Mouse (Mus musculus): ENCODE measurements around the gene Espnl. TPM values are rescaled to one million over a fixed set of nuclear protein-coding genes. Genes with fewer than 3 reads are reported as not detected.

Espnl gene
- total RNA-seq (2023): 0.21 TPM

GRCm38 (mm10) chr1:91321760-91322438 lies at the start of gene Espnl:
Gene Espnl (plus strand): TSS chr1:91322075.

GRCm38 (mm10) chr1:91297799-91298744 lies 23.8 kb upstream of the Espnl start, which contains the start of gene Scly:
Gene Scly (plus strand): TSS chr1:91298338.

GRCm38 (mm10) chr1:91350841-91351240 lies 29.0 kb downstream of the Espnl start, which contains the start of gene Klhl30:
Gene Klhl30 (plus strand): TSS chr1:91351016.

GRCm38 (mm10) chr1:91366215-91367108 lies 44.6 kb downstream of the Espnl start, which contains the start of gene Erfe:
Gene Erfe (plus strand): TSS chr1:91366430.

Other genes starting within 250 kb of the Espnl start
- 1.2 TPM for gene Rbm44, start 177.0 kb upstream of the Espnl start, total RNA-seq (2023)
- 23.0 TPM for gene Ramp1, start 142.3 kb upstream of the Espnl start, total RNA-seq (2023)
- gene Ube2f, start 71.8 kb upstream of the Espnl start, total RNA-seq (2023): 57.6 TPM
- 22.5 TPM for gene Scly, start 23.7 kb upstream of the Espnl start, total RNA-seq (2023)
- gene Klhl30, start 28.9 kb downstream of the Espnl start, total RNA-seq (2023): not detected
- not detected for gene Erfe, start 44.4 kb downstream of the Espnl start, total RNA-seq (2023)
- gene Ilkap, start 76.7 kb downstream of the Espnl start, total RNA-seq (2023): 119 TPM
- 32.2 TPM for gene Hes6, start 92.0 kb downstream of the Espnl start, total RNA-seq (2023)
- 11.1 TPM for gene Per2, start 137.2 kb downstream of the Espnl start, total RNA-seq (2023)
- 6.0 TPM for gene Traf3ip1, start 172.6 kb downstream of the Espnl start, total RNA-seq (2023)
- 11.1 TPM for gene Asb1, start 218.5 kb downstream of the Espnl start, total RNA-seq (2023)

All from CD4-positive naive resting alpha-beta T cell, adult 57 days (primary cell).